Mouse (Mus musculus): ENCODE results near the gene Mzt1.

- TF ChIP-seq CTCF (IDR thresholded peaks at IDR 0.05; ENCODE audit: low read depth): no peak
- no peak for TF ChIP-seq EP300 (IDR thresholded peaks at IDR 0.05; ENCODE audit: low read depth)
These were observed 9.9 kb downstream of the Mzt1 start for GRCm38 (mm10) chr14:99036039-99036438.

Measured in liver, embryonic 14.5 days (tissue).